Mouse (Mus musculus): ENCODE results near the gene C4bp.

DNA sequence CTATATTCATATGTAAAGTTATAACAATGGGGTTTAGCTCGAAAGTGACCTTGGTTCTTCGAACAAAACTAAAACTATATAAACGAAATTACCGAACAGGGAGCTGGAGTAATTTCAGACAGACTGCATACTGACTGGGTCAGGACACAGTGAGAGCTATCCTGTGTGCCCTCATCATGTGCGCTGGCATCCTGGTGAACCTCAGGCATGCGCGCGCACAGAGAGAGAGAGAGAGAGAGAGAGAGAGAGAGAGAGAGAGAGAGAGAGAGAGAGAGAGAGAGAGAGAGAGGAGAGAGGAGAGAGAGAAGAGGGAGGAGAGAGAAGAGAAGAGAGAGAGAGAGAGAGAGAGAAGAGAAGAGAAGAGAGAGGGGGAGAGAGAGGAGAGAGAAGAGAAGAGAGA lies 28.1 kb downstream of the C4bp start:
- no peak for TF ChIP-seq HCFC1 (IDR thresholded peaks at IDR 0.05; ENCODE audit: low read depth, low read length)
- TF ChIP-seq CTCF (conservative IDR thresholded peaks at IDR 0.05 in 1 of 2, IDR thresholded peaks at IDR 0.05 in 1 of 2; ENCODE audit: low read depth in 2 of 2, low read length in 2 of 2): no peak
- no peak for TF ChIP-seq POLR2A (IDR thresholded peaks at IDR 0.05; ENCODE audit: low read depth, low read length)
